Mouse (Mus musculus): ENCODE results near the gene 4931422A03Rik. TPM values are rescaled to one million over a fixed set of nuclear protein-coding genes. Genes with fewer than 3 reads are reported as not detected.

Gene 4931422A03Rik
- total and polyA plus RNA-seq, 2 experiments = not detected

GRCm38 (mm10) chr2:103977216-103977615 lies 50.9 kb downstream of the 4931422A03Rik start:
- no peak for DNase-seq (ENCODE audit: extremely low read depth, low read depth, low spot score)
- Histone ChIP-seq H3K79me2 (ENCODE audit: control insufficient read depth, insufficient read depth, low read length) (no peaks in the 10 kb centered on the region), H3K4me1 (ENCODE audit: control insufficient read depth, insufficient read depth, low read length) (no peaks in the 10 kb centered on the region), H3K27me3 (ENCODE audit: control insufficient read depth, insufficient read depth, low read length) (no peaks in the 10 kb centered on the region), H3K9ac (ENCODE audit: low read depth, low read length) (no peak overlapping the region), H3K27ac (replicated peaks; ENCODE audit: insufficient read depth, low read depth, low read length) (no peak overlapping the region), H3K36me3 (ENCODE audit: control insufficient read depth, insufficient read depth, low read length) (no peaks in the 10 kb centered on the region), H3K4me3 (ENCODE audit: insufficient read depth, low read depth, low read length) (no peak overlapping the region)
- TF ChIP-seq POLR2A (IDR thresholded peaks at IDR 0.05; ENCODE audit: extremely low read depth, insufficient read depth, low read length) = no peak
- no peak for TF ChIP-seq CTCF (IDR thresholded peaks at IDR 0.05; ENCODE audit: low read depth, low read length)
- 89% methylated on average over 8 of the region's 8 CpGs for WGBS

DNA sequence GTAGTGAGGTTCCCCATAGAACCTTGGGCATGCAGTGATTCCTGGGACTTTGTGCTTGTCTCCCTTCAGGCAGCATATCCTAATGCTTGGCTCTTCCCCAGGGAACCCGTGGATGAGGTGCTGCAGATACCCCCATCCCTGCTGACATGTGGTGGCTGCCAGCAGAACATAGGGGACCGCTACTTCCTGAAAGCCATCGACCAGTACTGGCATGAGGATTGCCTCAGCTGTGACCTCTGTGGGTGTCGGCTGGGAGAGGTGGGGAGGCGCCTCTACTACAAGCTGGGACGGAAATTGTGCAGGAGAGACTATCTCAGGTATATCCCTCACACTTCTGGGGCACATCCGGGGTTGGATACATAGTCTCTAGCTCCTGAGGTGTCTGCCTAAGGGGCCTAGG lies 52.3 kb downstream of the 4931422A03Rik start:
- TF ChIP-seq CTCF (IDR thresholded peaks at IDR 0.05; ENCODE audit: low read depth, low read length) = no peak
- TF ChIP-seq POLR2A (IDR thresholded peaks at IDR 0.05; ENCODE audit: extremely low read depth, insufficient read depth, low read length) = no peak
- WGBS = 76% methylated on average over 7 of the region's 7 CpGs
- no peak overlapping the region for H3K27ac ChIP-seq (replicated peaks; ENCODE audit: insufficient read depth, low read depth, low read length)

DNA sequence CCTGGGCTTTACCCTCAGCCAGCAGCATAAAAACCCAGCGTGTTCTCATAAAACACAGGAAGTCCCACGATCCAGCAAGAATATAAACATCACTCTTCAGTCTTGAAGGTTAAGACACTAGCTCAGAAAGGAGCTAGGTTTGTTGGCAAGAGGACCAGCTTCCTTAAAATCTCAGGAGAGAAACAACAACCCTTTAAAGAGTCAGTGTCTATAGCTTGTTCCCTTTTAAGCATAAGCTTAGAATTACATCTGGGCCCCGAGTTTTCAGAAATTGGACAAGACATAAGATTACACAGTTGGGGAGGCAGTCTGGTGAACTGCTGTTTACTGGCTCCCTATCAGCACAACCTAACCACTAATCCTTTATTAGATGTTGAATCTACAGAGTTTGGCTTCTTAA lies 56.3 kb downstream of the 4931422A03Rik start:
- no peak for DNase-seq (ENCODE audit: extremely low read depth, low read depth, low spot score)
- no peak overlapping the region for H3K9ac ChIP-seq (ENCODE audit: low read depth, low read length)
- 58% methylated on average over 3 of the region's 3 CpGs for WGBS
- no peak overlapping the region for H3K4me3 ChIP-seq (ENCODE audit: insufficient read depth, low read depth, low read length)
- no peaks in the 10 kb centered on the region for H3K4me1 ChIP-seq (ENCODE audit: control insufficient read depth, insufficient read depth, low read length)
- no peaks in the 10 kb centered on the region for H3K36me3 ChIP-seq (ENCODE audit: control insufficient read depth, insufficient read depth, low read length)
- peaks cover 4% of the 10 kb centered on the region; the same call in 1 of the 2 replicates for H3K79me2 ChIP-seq (ENCODE audit: control insufficient read depth, insufficient read depth, low read length)
- H3K27me3 ChIP-seq (ENCODE audit: control insufficient read depth, insufficient read depth, low read length) = peaks cover 5% of the 10 kb centered on the region; the same call in 1 of the 2 replicates
- TF ChIP-seq POLR2A (IDR thresholded peaks at IDR 0.05; ENCODE audit: extremely low read depth, insufficient read depth, low read length) (no peak), CTCF (IDR thresholded peaks at IDR 0.05; ENCODE audit: low read depth, low read length) (no peak)
- no peak overlapping the region for H3K27ac ChIP-seq (replicated peaks; ENCODE audit: insufficient read depth, low read depth, low read length)

More for the DNA sequence above, 52.3 kb downstream of the 4931422A03Rik start:
- Histone ChIP-seq H3K4me3 (ENCODE audit: insufficient read depth, low read depth, low read length) (no peak overlapping the region), H3K9ac (ENCODE audit: low read depth, low read length) (no peak overlapping the region), H3K36me3 (ENCODE audit: control insufficient read depth, insufficient read depth, low read length) (no peaks in the 10 kb centered on the region), H3K27me3 (ENCODE audit: control insufficient read depth, insufficient read depth, low read length) (no peaks in the 10 kb centered on the region), H3K79me2 (ENCODE audit: control insufficient read depth, insufficient read depth, low read length) (no peaks in the 10 kb centered on the region), H3K4me1 (ENCODE audit: control insufficient read depth, insufficient read depth, low read length) (no peaks in the 10 kb centered on the region)
- no peak for DNase-seq (ENCODE audit: extremely low read depth, low read depth, low spot score)

DNA sequence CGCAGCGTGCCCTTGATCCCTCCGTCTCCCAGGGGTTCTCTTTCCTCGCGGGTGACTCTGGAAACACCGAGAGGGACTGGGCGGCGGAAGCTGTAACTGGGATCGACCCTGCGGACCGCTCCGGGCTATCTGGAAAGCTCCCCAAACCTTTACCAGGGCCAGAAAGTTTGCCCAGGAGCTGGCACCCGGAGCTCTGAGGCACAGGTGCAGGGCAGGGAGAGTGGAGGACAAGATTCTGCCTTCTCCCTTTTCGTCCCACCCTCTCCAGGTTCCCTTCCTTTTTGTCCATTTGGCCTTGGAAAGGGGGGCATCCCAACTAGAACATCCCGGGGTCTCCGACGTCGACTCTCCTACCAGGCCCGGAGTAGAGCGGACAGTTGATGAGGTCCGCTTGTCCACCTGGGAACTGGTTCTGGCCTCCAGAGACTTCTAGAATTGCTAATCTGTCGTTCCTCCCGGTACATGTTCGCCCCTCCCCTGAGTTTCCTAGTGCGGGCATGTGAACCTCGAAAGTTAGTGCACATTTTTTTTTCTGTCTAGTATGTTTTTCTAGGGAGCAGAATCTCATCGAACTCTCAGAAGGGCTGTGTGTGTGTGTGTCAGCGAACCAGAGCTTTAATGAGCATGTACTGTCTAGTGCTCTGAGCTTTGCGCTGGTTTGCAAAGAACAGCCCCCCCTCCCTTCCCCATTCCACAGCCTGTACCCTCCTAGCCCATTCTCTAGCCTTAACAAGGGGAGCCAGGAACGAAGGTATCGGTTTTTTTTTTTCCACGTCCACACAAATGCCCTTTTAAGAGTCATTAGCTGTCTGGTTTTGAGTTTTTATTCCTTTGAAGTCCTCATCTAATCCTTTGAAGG lies 57.1 kb downstream of the 4931422A03Rik start:
- WGBS = 15% methylated on average over 32 of the region's 32 CpGs
- no peaks in the 10 kb centered on the region for H3K4me1 ChIP-seq (ENCODE audit: control insufficient read depth, insufficient read depth, low read length)
- no peak for DNase-seq (ENCODE audit: extremely low read depth, low read depth, low spot score)

DNA sequence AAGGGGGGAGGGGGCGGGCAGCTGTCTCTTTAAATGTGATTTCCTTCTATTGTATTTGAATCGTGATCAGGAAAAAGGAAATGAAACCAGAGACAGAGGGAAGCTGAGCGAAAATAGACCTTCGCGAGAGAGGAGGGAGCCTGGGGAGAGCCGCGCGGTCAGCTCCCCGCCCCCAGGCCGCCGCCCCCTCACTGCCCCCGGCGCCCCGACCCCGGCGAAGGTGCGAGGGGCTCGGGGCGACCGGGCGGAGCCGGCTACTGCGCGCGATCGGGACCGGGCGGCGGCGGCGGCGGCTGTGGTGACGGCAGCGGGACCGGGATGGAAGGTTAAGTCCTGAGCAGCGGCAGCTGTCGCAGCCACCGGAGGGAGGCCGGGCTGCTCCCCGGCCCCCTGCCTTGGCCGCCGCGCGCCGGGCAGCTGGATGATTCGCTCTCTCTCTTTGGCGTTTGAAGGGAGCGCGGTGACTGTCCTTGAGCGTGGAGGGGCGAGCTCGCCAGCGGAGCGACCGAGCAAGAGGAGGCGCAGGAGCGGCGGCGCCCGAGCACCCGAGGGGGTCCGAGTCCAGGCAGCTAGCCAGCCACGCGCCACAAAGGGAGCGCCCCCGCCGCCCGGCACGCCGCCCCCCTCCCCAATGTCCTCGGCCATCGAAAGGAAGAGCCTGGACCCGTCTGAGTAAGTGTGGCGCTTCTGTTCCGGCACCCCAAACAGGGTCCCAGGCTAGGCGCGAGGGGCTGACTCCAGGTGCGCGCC lies 57.9 kb downstream of the 4931422A03Rik start:
- no peaks in the 10 kb centered on the region for H3K4me1 ChIP-seq (ENCODE audit: control insufficient read depth, insufficient read depth, low read length)
- peaks cover 4% of the 10 kb centered on the region; the same call in 1 of the 2 replicates for H3K79me2 ChIP-seq (ENCODE audit: control insufficient read depth, insufficient read depth, low read length)
- peak; percentile 24 for DNase-seq (ENCODE audit: extremely low read depth, low read depth, low spot score)
- peak overlapping the region; percentile 98 for H3K4me3 ChIP-seq (ENCODE audit: insufficient read depth, low read depth, low read length)
- H3K9ac ChIP-seq (ENCODE audit: low read depth, low read length) = peak overlapping the region; percentile 97
- H3K27ac ChIP-seq (replicated peaks; ENCODE audit: insufficient read depth, low read depth, low read length) = peak overlapping the region; percentile 56; the same call in 1 of the 2 replicates
- no peak for TF ChIP-seq POLR2A (IDR thresholded peaks at IDR 0.05; ENCODE audit: extremely low read depth, insufficient read depth, low read length)
- TF ChIP-seq CTCF (IDR thresholded peaks at IDR 0.05; ENCODE audit: low read depth, low read length) = no peak
- H3K36me3 ChIP-seq (ENCODE audit: control insufficient read depth, insufficient read depth, low read length) = no peaks in the 10 kb centered on the region
- H3K27me3 ChIP-seq (ENCODE audit: control insufficient read depth, insufficient read depth, low read length) = peaks cover 5% of the 10 kb centered on the region; the same call in 1 of the 2 replicates
- WGBS = under 1% methylated on average over 66 of the region's 79 CpGs

More for the DNA sequence above, 57.1 kb downstream of the 4931422A03Rik start:
- Histone ChIP-seq H3K27ac (replicated peaks; ENCODE audit: insufficient read depth, low read depth, low read length) (peak overlapping the region; percentile 56; the same call in 1 of the 2 replicates), H3K9ac (ENCODE audit: low read depth, low read length) (peak overlapping the region; percentile 97), H3K36me3 (ENCODE audit: control insufficient read depth, insufficient read depth, low read length) (no peaks in the 10 kb centered on the region), H3K4me3 (ENCODE audit: insufficient read depth, low read depth, low read length) (peak overlapping the region; percentile 98), H3K27me3 (ENCODE audit: control insufficient read depth, insufficient read depth, low read length) (peaks cover 5% of the 10 kb centered on the region; the same call in 1 of the 2 replicates), H3K79me2 (ENCODE audit: control insufficient read depth, insufficient read depth, low read length) (peaks cover 4% of the 10 kb centered on the region; the same call in 1 of the 2 replicates)
- TF ChIP-seq CTCF (IDR thresholded peaks at IDR 0.05; ENCODE audit: low read depth, low read length) (no peak), POLR2A (IDR thresholded peaks at IDR 0.05; ENCODE audit: extremely low read depth, insufficient read depth, low read length) (no peak)
